Mouse (Mus musculus) retina, embryonic 14.5 days (tissue): ENCODE results near the gene Bcam.

Experiments
- DNase-seq: peaks from one replicate; pipeline ENCODE4 v3.0.0-alpha.2; 2015; ENCODE audit warnings: low spot score

The Bcam gene

GRCm38 (mm10) chr7:19753587-19753986, 17.2 kb downstream of the Bcam start:
- DNase-seq = no peak

GRCm38 (mm10) chr7:19752652-19753051, 18.2 kb downstream of the Bcam start:
- no peak for DNase-seq

GRCm38 (mm10) chr7:19751070-19751383, 19.8 kb downstream of the Bcam start:
- no peak for DNase-seq

- DNase-seq = peak; percentile 92
Measured at GRCm38 (mm10) chr7:19750217-19751069, 20.4 kb downstream of the Bcam start, which contains the start of gene Nectin2. Nectin2 (minus strand) TSS chr7:19750483.

GRCm38 (mm10) chr7:19749389-19750216, 21.2 kb downstream of the Bcam start:
- peak; percentile 100 for DNase-seq

- DNase-seq = peak; percentile 64
Measured at GRCm38 (mm10) chr7:19748219-19749195, 22.3 kb downstream of the Bcam start.

GRCm38 (mm10) chr7:19747420-19748218, 23.2 kb downstream of the Bcam start:
- DNase-seq = peak; percentile 18

GRCm38 (mm10) chr7:19746426-19747201, 24.2 kb downstream of the Bcam start:
- peak; percentile 64 for DNase-seq

GRCm38 (mm10) chr7:19745971-19746370, 24.8 kb downstream of the Bcam start:
- no peak for DNase-seq

- DNase-seq = peak; percentile 31
Measured at GRCm38 (mm10) chr7:19744590-19745385, 26.0 kb downstream of the Bcam start.

- no peak for DNase-seq
Measured at GRCm38 (mm10) chr7:19743791-19744190, 27.0 kb downstream of the Bcam start.

GRCm38 (mm10) chr7:19742468-19742867, 28.3 kb downstream of the Bcam start:
- DNase-seq = no peak

GRCm38 (mm10) chr7:19741329-19742031, 29.3 kb downstream of the Bcam start:
- DNase-seq = no peak

GRCm38 (mm10) chr7:19740269-19740668, 30.5 kb downstream of the Bcam start:
- no peak for DNase-seq

- DNase-seq = no peak
Measured at GRCm38 (mm10) chr7:19738771-19739170, 32.0 kb downstream of the Bcam start.

- no peak for DNase-seq
Measured at GRCm38 (mm10) chr7:19736389-19737057, 34.3 kb downstream of the Bcam start.

GRCm38 (mm10) chr7:19734178-19734666, 36.6 kb downstream of the Bcam start:
- DNase-seq = no peak

GRCm38 (mm10) chr7:19726541-19726940, 44.3 kb downstream of the Bcam start:
- DNase-seq = no peak
